Mouse (Mus musculus) heart, postnatal 0 days (tissue): ENCODE measurements at regions not wholly inside any gene's neighbourhood (a gene's known extent, or its start where the extent isn't known, plus 50 kb on each side); places are given as distances from the start of the nearest gene placed in this dataset.

Experiments used
- ATAC-seq: fragments of 200-750 bp; cut with Nextera tagmentation; 2 replicates; pipeline ENCODE4 v1.8.0; 2017; ENCODE audit warnings: low read depth, moderate number of reproducible peaks, moderate library complexity; ENCODE audit not compliant: insufficient read depth
- DNase-seq: peaks from one replicate; pipeline ENCODE4 v3.0.0-alpha.2; 2016; ENCODE audit warnings: low spot score
- H3K27ac ChIP-seq: fragments of 300-500 bp; sonication (generic); 2 replicates; pipeline ENCODE4 v1.5.1; 2014; ENCODE audit warnings: low read depth, mild to moderate bottlenecking
- H3K27me3 ChIP-seq: fragments of 300-500 bp; sonication (generic); 2 replicates; pipeline ENCODE4 v1.6.1; 2014; ENCODE audit warnings: low read length, mixed read lengths; ENCODE audit not compliant: control insufficient read depth, insufficient read depth
- H3K36me3 ChIP-seq: fragments of 300-500 bp; sonication (generic); replicated peaks from 2 replicates; pipeline ENCODE4 v1.6.1; 2014; ENCODE audit warnings: low read length, mixed read lengths; ENCODE audit not compliant: control insufficient read depth, insufficient read depth
- H3K4me1 ChIP-seq: fragments of 300-500 bp; sonication (generic); 2 replicates; pipeline ENCODE4 v1.6.1; 2014; ENCODE audit warnings: antibody characterized with exemption; ENCODE audit not compliant: control insufficient read depth, insufficient read depth
- H3K4me2 ChIP-seq: fragments of 300-500 bp; sonication (generic); 2 replicates; pipeline ENCODE4 v1.6.1; 2014; ENCODE audit warnings: low read depth, mild to moderate bottlenecking, low read length, moderate library complexity
- H3K4me3 ChIP-seq: fragments of 300-500 bp; sonication (generic); 2 replicates; pipeline ENCODE4 v1.5.1; 2014; ENCODE audit warnings: low read depth, low read length
- H3K9ac ChIP-seq: fragments of 300-500 bp; sonication (generic); replicated peaks from 2 replicates; pipeline ENCODE4 v1.6.1; 2014; ENCODE audit warnings: low read depth, low read length, mixed read lengths
- H3K9me3 ChIP-seq: fragments of 300-500 bp; sonication (generic); replicated peaks from 2 replicates; pipeline ENCODE4 v1.6.1; 2016; ENCODE audit warnings: low read length; ENCODE audit not compliant: control insufficient read depth
- CTCF ChIP-seq: IDR thresholded peaks from 2 replicates; pipeline ENCODE4 v1.5.1; 2016; ENCODE audit warnings: antibody characterized with exemption, control low read depth, low read depth
- EP300 ChIP-seq: IDR thresholded peaks from 2 replicates; pipeline ENCODE4 v1.6.1; 2016; ENCODE audit warnings: antibody characterized with exemption, low read depth
- WGBS: fragments of 180-500 bp; shearing (Covaris S2); extraction: QIAGEN DNeasy Blood & Tissue Kit; methylation state at CpG from one replicate; pipeline ENCODE4 v1.1.7; 2014; 5-methylcytosine and 5-hydroxymethylcytosine counted together

GRCm38 (mm10) chr12:110192186-110192585 is 86.7 kb upstream of the Dio3 start:
- WGBS: 67% methylated on average over 8 of the region's 8 CpGs
- Histone ChIP-seq H3K36me3 (no peaks in the 10 kb centered on the region), H3K4me1 (no peaks in the 10 kb centered on the region), H3K4me3 (no peak overlapping the region), H3K9me3 (no peaks in the 10 kb centered on the region), H3K27ac (no peak overlapping the region), H3K9ac (no peak overlapping the region), H3K27me3 (peaks cover 48% of the 10 kb centered on the region), H3K4me2 (no peak overlapping the region)
- no peak for DNase-seq
- ATAC-seq: no peak
- no peak for TF ChIP-seq CTCF
- no peak for TF ChIP-seq EP300

DNA sequence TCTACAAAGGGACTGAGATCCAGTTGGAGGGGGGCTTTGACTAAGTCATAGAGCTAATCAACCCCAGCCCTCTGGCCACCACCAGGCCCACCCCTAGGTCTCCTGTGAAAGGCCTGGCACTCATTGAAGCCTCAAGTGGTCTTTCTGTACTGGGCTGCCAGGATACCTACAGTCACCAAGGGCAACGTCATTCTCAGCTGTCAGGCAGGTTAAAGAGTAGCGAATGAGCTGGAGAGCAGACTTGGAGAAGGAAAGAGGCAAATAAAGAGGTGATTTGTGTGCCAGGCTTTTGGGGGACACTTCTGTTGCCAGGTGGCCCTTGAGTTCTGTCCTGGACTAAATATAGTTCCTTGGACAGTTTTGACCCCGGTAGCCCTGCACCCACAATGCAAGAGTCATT is 81.5 kb upstream of the Dio3 start:
- no peak for TF ChIP-seq CTCF
- no peaks in the 10 kb centered on the region for H3K4me1 ChIP-seq
- H3K4me3 ChIP-seq: no peak overlapping the region
- DNase-seq (no peak), ATAC-seq (no peak)
- no peaks in the 10 kb centered on the region for H3K9me3 ChIP-seq
- H3K27me3 ChIP-seq: peaks cover under 1% of the 10 kb centered on the region
- no peaks in the 10 kb centered on the region for H3K36me3 ChIP-seq
- H3K4me2 ChIP-seq: no peak overlapping the region
- no peak overlapping the region for H3K9ac ChIP-seq
- 67% methylated on average over 3 of the region's 3 CpGs for WGBS
- H3K27ac ChIP-seq: no peak overlapping the region

DNA sequence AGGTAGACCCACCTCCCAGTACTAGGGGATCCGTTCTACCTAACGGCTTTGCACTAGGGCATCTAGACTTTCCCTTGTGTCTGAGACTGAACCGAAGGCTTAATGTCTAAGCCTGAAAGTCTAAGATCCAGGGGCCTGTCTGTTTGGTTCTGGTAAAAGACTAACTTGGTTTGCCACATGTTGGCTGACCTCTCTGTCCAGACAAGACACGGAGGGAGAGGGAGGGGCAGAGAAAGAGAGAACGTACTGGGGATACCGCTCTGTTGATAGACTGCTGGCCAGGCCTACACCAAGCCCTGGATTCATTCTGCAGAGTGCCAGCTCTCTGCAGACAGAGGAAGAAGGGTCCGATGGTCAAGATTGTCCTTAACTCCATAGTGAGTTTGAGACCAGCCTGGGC is 78.4 kb upstream of the Dio3 start:
- WGBS: 82% methylated on average over 7 of the region's 7 CpGs
- Histone ChIP-seq H3K27me3 (peaks cover 4% of the 10 kb centered on the region; the same call in 1 of the 2 replicates), H3K4me3 (no peak overlapping the region), H3K27ac (no peak overlapping the region), H3K4me1 (no peaks in the 10 kb centered on the region), H3K4me2 (no peak overlapping the region), H3K9ac (no peak overlapping the region), H3K36me3 (no peaks in the 10 kb centered on the region), H3K9me3 (no peaks in the 10 kb centered on the region)
- no peak for DNase-seq
- TF ChIP-seq CTCF (no peak), EP300 (no peak)
- ATAC-seq: no peak

DNA sequence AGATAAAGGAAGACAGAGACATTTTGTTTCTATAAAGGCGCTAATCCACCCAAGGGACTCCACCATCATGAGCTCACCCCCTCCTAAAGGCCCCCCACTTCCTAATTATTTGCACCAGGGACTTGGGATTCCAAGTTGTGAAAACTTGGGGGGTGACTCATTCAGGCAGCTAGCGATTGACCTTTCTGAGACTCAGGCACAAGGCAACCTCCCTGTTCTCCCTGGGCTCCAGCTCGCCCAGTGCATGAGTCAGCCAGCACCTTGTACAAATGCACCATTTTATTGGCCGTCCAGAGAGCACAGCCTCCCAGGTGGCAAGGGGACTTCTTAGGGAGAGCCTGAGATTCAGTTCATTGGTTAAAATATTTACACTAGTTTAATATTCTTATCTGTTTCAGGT is 78.0 kb upstream of the Dio3 start:
- Histone ChIP-seq H3K4me1 (no peaks in the 10 kb centered on the region), H3K4me2 (no peak overlapping the region), H3K27me3 (peaks cover 4% of the 10 kb centered on the region; the same call in 1 of the 2 replicates), H3K36me3 (no peaks in the 10 kb centered on the region), H3K27ac (no peak overlapping the region), H3K9me3 (no peaks in the 10 kb centered on the region), H3K9ac (no peak overlapping the region), H3K4me3 (no peak overlapping the region)
- WGBS: 75% methylated on average over 4 of the region's 4 CpGs
- TF ChIP-seq EP300 (no peak), CTCF (no peak)
- DNase-seq: no peak
- no peak for ATAC-seq

DNA sequence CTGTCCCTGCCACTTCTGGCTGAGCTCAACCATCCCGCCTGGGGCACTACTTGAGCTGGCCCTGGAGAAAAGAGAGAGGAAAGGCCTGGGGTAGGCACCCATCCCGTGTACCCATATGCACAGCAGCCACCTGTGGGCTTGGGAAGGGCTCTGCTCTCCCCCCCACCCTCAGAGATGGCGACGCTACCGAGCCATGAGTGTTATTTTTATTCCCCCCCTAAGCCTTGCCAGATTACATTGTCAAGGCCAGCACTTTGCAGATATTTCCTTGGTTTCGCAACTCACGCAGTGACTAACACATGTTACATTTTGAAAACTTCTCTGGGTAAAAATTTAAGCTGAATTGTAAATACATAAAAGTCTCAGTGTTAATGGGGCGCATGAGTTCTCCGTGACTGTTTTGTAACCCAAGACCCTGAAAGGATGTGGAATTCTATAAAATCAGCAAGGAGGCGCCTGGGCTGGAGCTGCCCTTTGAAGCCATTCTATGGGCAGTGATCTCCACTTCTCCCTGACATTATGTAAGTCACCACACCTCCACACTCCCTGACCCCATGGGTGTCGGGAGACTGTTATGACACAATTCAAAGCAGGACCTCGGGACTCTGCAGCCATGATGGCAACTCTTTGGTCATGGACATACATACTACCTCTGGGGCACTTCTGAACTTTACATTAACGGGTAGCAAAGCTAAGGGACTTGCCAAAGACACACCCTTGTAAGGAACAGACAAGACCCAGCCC is 75.4 kb upstream of the Dio3 start:
- peaks cover 10% of the 10 kb centered on the region for H3K27me3 ChIP-seq
- 61% methylated on average over 13 of the region's 13 CpGs for WGBS
- no peak overlapping the region for H3K4me3 ChIP-seq
- H3K4me1 ChIP-seq: no peaks in the 10 kb centered on the region
- H3K27ac ChIP-seq: no peak overlapping the region
- H3K4me2 ChIP-seq: no peak overlapping the region
- DNase-seq: no peak
- no peaks in the 10 kb centered on the region for H3K9me3 ChIP-seq
- no peak for TF ChIP-seq CTCF
- TF ChIP-seq EP300: no peak
- H3K9ac ChIP-seq: no peak overlapping the region
- no peaks in the 10 kb centered on the region for H3K36me3 ChIP-seq
- ATAC-seq: no peak

GRCm38 (mm10) chr12:110204246-110204989 is 74.5 kb upstream of the Dio3 start:
- ATAC-seq (no peak), DNase-seq (no peak)
- H3K36me3 ChIP-seq: no peaks in the 10 kb centered on the region
- H3K27ac ChIP-seq: no peak overlapping the region
- no peak overlapping the region for H3K4me3 ChIP-seq
- no peaks in the 10 kb centered on the region for H3K4me1 ChIP-seq
- no peak for TF ChIP-seq CTCF
- TF ChIP-seq EP300: no peak
- no peak overlapping the region for H3K4me2 ChIP-seq
- H3K9ac ChIP-seq: no peak overlapping the region
- no peaks in the 10 kb centered on the region for H3K9me3 ChIP-seq
- 43% methylated on average over 6 of the region's 6 CpGs for WGBS
- H3K27me3 ChIP-seq: peaks cover 10% of the 10 kb centered on the region
